Mouse (Mus musculus) kidney, postnatal 0 days (tissue): ENCODE results near the gene Umps. TPM values are rescaled to one million over a fixed set of nuclear protein-coding genes. Genes with fewer than 3 reads are reported as not detected.
A peak's percentile ranks its signal among the peaks of the same experiment; 100 is the strongest.

Experiments used
- ATAC-seq: fragments of 200-750 bp; cut with Nextera tagmentation; replicated peaks from 2 replicates; pipeline ENCODE4 v1.8.0; 2017; ENCODE audit warnings: low read depth, moderate number of reproducible peaks, moderate TSS enrichment, moderate library complexity; ENCODE audit not compliant: low FRiP score
- DNase-seq: peaks from one replicate; pipeline ENCODE4 v3.0.0-alpha.2; 2016; ENCODE audit warnings: low spot score
- H3K27ac ChIP-seq: fragments of 300-500 bp; sonication (generic); 2 replicates; pipeline ENCODE4 v1.5.1; 2014; ENCODE audit warnings: mild to moderate bottlenecking
- H3K27me3 ChIP-seq: fragments of 300-500 bp; sonication (generic); 2 replicates; pipeline ENCODE4 v1.6.1; 2014; ENCODE audit warnings: low read length, mixed read lengths; ENCODE audit not compliant: insufficient read depth
- H3K36me3 ChIP-seq: fragments of 300-500 bp; sonication (generic); 2 replicates; pipeline ENCODE4 v1.6.1; 2014; ENCODE audit warnings: low read length, mixed read lengths; ENCODE audit not compliant: insufficient read depth
- H3K4me1 ChIP-seq: fragments of 300-500 bp; sonication (generic); replicated peaks from 2 replicates; pipeline ENCODE4 v1.6.1; 2014; ENCODE audit warnings: antibody characterized with exemption, low read length, mixed read lengths; ENCODE audit not compliant: insufficient read depth
- H3K4me2 ChIP-seq: fragments of 300-500 bp; sonication (generic); 2 replicates; pipeline ENCODE4 v1.6.1; 2014; ENCODE audit warnings: mild to moderate bottlenecking, low read length, moderate library complexity, mixed read lengths
- H3K4me3 ChIP-seq: fragments of 300-500 bp; sonication (generic); replicated peaks from 2 replicates; pipeline ENCODE4 v1.5.1; 2014; ENCODE audit warnings: low read depth, low read length
- H3K9ac ChIP-seq: fragments of 300-500 bp; sonication (generic); 2 replicates; pipeline ENCODE4 v1.6.1; 2014; ENCODE audit warnings: low read depth, low read length
- H3K9me3 ChIP-seq: fragments of 300-500 bp; sonication (generic); replicated peaks from 2 replicates; pipeline ENCODE4 v1.6.1; 2016; ENCODE audit warnings: low read length, inconsistent platforms, mixed read lengths
- CTCF ChIP-seq: IDR thresholded peaks from 2 replicates; pipeline ENCODE4 v1.5.1; 2016; ENCODE audit warnings: antibody characterized with exemption, low read depth, mild to moderate bottlenecking, moderate library complexity
- WGBS: fragments of 180-500 bp; shearing (Covaris S2); extraction: QIAGEN DNeasy Blood & Tissue Kit; methylation state at CpG from one replicate; pipeline ENCODE4 v1.1.7; 2014; 5-methylcytosine and 5-hydroxymethylcytosine counted together
- polyA plus RNA-seq: library from polyadenylated mRNA; unstranded; fragments of >200 nt; fragmentation: Nextera tagmentation; extraction: Ambion mirVana; gene quantifications from 2 replicates; pipeline ENCODE4 v1.2.1, GENCODE M21; 2015

The Umps gene
- polyA plus RNA-seq, 1 experiment from 2014 or later = 37.9 TPM

- 86% methylated on average over 17 of the region's 17 CpGs for WGBS
- no peak for ATAC-seq
- Histone ChIP-seq H3K9ac (no peak overlapping the region), H3K36me3 (0 out of 2 replicates have a peak, but pooled peaks cover 3% of the 10 kb centered on the region), H3K9me3 (no peaks in the 10 kb centered on the region), H3K4me1 (0 out of 2 replicates have a peak, but pooled peaks cover 7% of the 10 kb centered on the region), H3K4me2 (no peak overlapping the region), H3K27ac (no peak overlapping the region), H3K27me3 (no peaks in the 10 kb centered on the region), H3K4me3 (no peak overlapping the region)
- DNase-seq = no peak
- no peak for TF ChIP-seq CTCF
Observed at GRCm38 (mm10) chr16:33947664-33948571, 18.9 kb downstream of the Umps start.

DNA sequence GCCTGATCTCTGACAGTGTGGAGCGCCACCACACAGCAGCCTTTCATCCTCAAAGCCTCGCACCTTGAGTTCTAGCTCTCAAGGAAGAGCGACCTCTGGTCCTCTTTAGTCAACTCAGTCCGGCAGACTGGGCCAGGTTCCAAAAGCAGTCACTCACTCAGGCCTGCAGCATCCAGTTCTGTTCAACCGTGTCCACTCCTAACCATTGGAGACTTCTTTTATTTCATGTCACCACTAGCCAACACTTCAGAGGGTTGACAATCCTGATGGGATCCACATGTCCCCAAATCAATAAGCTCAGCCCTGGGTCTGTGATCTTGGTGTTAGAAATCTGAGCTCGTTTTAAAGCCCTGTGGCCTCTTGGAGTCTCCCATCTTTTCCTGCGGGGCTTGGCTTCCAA lies 20.8 kb downstream of the Umps start:
- H3K27me3 ChIP-seq = no peaks in the 10 kb centered on the region
- H3K9me3 ChIP-seq = no peaks in the 10 kb centered on the region
- 0 out of 2 replicates have a peak, but pooled peaks have one; percentile 8 for ATAC-seq
- no peak overlapping the region for H3K27ac ChIP-seq
- no peak for DNase-seq
- H3K36me3 ChIP-seq = 0 out of 2 replicates have a peak, but pooled peaks cover 3% of the 10 kb centered on the region
- H3K4me1 ChIP-seq = peaks cover 25% of the 10 kb centered on the region
- no peak overlapping the region for H3K4me2 ChIP-seq
- 34% methylated on average over 7 of the region's 7 CpGs for WGBS
- 0 out of 2 replicates have a peak, but pooled peaks have one; percentile 4 for TF ChIP-seq CTCF
- H3K4me3 ChIP-seq = no peak overlapping the region
- H3K9ac ChIP-seq = no peak overlapping the region

DNA sequence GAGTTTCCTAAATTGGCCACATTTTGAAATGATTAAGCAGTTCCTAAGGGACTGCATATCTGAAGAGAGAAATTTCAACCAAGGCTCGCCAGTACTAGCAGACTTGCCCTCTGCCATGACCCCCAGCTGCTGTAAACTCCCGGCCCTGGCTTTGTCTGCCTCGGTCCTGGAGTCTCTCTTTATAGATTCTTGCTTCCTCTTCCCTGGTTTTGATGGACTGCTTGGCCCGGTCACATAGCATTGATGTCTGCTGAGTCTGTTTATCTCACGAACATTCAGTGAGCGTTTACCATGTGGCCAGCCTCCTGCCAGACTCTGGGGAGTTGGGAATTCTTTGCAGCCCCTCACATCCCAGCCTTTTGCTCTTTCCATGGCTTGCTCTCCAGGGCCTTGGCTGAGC lies 22.1 kb downstream of the Umps start:
- WGBS = 26% methylated on average over 6 of the region's 6 CpGs
- Histone ChIP-seq H3K9me3 (no peaks in the 10 kb centered on the region), H3K27ac (0 out of 2 replicates have a peak overlapping the region, but pooled peaks have one; percentile 1), H3K9ac (no peak overlapping the region), H3K4me2 (no peak overlapping the region), H3K36me3 (0 out of 2 replicates have a peak, but pooled peaks cover 3% of the 10 kb centered on the region), H3K27me3 (no peaks in the 10 kb centered on the region), H3K4me3 (no peak overlapping the region), H3K4me1 (peaks cover 27% of the 10 kb centered on the region)
- ATAC-seq = no peak
- DNase-seq = peak; percentile 73
- no peak for TF ChIP-seq CTCF

GRCm38 (mm10) chr16:33944126-33944525 lies 22.7 kb downstream of the Umps start:
- peaks cover 27% of the 10 kb centered on the region for H3K4me1 ChIP-seq
- H3K9me3 ChIP-seq = no peaks in the 10 kb centered on the region
- 89% methylated on average over 4 of the region's 4 CpGs for WGBS
- no peak for TF ChIP-seq CTCF
- DNase-seq (no peak), ATAC-seq (no peak)
- H3K9ac ChIP-seq = no peak overlapping the region
- H3K4me2 ChIP-seq = no peak overlapping the region
- no peak overlapping the region for H3K27ac ChIP-seq
- H3K36me3 ChIP-seq = 0 out of 2 replicates have a peak, but pooled peaks cover 3% of the 10 kb centered on the region
- H3K27me3 ChIP-seq = no peaks in the 10 kb centered on the region
- no peak overlapping the region for H3K4me3 ChIP-seq

DNA sequence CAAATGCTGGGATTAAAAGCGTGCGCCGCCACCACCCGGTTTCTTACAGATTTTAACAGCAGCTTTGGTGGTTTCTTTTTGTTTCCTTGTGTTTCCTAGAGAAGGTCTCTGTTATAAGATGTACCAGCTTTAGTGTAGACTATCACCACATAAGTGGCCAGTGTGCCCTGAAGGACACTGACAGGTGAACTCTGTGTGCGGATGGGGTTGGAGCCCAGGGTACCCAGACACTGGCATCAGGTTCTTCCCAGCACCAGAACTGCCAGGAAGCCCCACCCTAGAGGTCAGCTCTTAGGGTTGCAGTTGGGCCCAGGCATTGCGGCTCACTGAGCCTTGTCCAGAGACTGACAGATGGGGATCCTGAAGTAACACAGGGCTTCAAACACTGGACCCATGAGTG lies 23.4 kb downstream of the Umps start:
- no peaks in the 10 kb centered on the region for H3K27me3 ChIP-seq
- 98% methylated on average over 6 of the region's 6 CpGs for WGBS
- no peak overlapping the region for H3K27ac ChIP-seq
- DNase-seq (no peak), ATAC-seq (no peak)
- 0 out of 2 replicates have a peak, but pooled peaks cover 3% of the 10 kb centered on the region for H3K36me3 ChIP-seq
- H3K9me3 ChIP-seq = no peaks in the 10 kb centered on the region
- TF ChIP-seq CTCF = no peak
- no peak overlapping the region for H3K4me2 ChIP-seq
- H3K4me1 ChIP-seq = peaks cover 30% of the 10 kb centered on the region
- H3K4me3 ChIP-seq = no peak overlapping the region
- no peak overlapping the region for H3K9ac ChIP-seq

GRCm38 (mm10) chr16:33942341-33942740 lies 24.5 kb downstream of the Umps start:
- H3K4me1 ChIP-seq = peaks cover 39% of the 10 kb centered on the region
- WGBS = 38% methylated on average over 11 of the region's 11 CpGs
- no peak overlapping the region for H3K4me3 ChIP-seq
- H3K27ac ChIP-seq = no peak overlapping the region
- no peak for TF ChIP-seq CTCF
- ATAC-seq (no peak), DNase-seq (peak; percentile 61)
- H3K9ac ChIP-seq = no peak overlapping the region
- H3K27me3 ChIP-seq = no peaks in the 10 kb centered on the region
- no peak overlapping the region for H3K4me2 ChIP-seq
- no peaks in the 10 kb centered on the region for H3K36me3 ChIP-seq
- H3K9me3 ChIP-seq = no peaks in the 10 kb centered on the region
